Mouse (Mus musculus): ENCODE data around the gene Clrn3. TPM values are rescaled to one million over a fixed set of nuclear protein-coding genes. Genes with fewer than 3 reads are reported as not detected.
"Not testable (repeated sequence)": the region's sequence is repeated elsewhere in the genome, so short reads cannot be mapped to it uniquely, and the experiment has no call there.

Clrn3 gene
- not detected in 2 replicates for total RNA-seq (2021)
- long read RNA-seq, result 0 reads

GRCm38 (mm10) chr7:135528515-135528914 is at the start of gene Clrn3:
Gene Clrn3 (minus strand): TSS chr7:135528654.
- DNase-seq, result no peak

- DNase-seq, result no peak
Measured at GRCm38 (mm10) chr7:135576329-135576728, 47.9 kb upstream of the Clrn3 start.

- DNase-seq, result not testable (repeated sequence)
Measured at GRCm38 (mm10) chr7:135575319-135576069, 47.0 kb upstream of the Clrn3 start.

GRCm38 (mm10) chr7:135571951-135572559 is 43.6 kb upstream of the Clrn3 start:
- DNase-seq, result no peak

GRCm38 (mm10) chr7:135571392-135571791 is 42.9 kb upstream of the Clrn3 start:
- no peak for DNase-seq

- DNase-seq, result no peak
Measured at GRCm38 (mm10) chr7:135568550-135568949, 40.1 kb upstream of the Clrn3 start.

- DNase-seq, result no peak
Measured at GRCm38 (mm10) chr7:135567582-135567981, 39.1 kb upstream of the Clrn3 start.

GRCm38 (mm10) chr7:135566013-135566412 is 37.6 kb upstream of the Clrn3 start:
- DNase-seq, result no peak

- DNase-seq, result no peak
Measured at GRCm38 (mm10) chr7:135564022-135564421, 35.6 kb upstream of the Clrn3 start.

- no peak for DNase-seq
Measured at GRCm38 (mm10) chr7:135560280-135560679, 31.8 kb upstream of the Clrn3 start.

- DNase-seq, result no peak
Measured at GRCm38 (mm10) chr7:135556663-135557402, 28.4 kb upstream of the Clrn3 start.

- DNase-seq, result no peak
Measured at GRCm38 (mm10) chr7:135553550-135553949, 25.1 kb upstream of the Clrn3 start.

GRCm38 (mm10) chr7:135551547-135551946 is 23.1 kb upstream of the Clrn3 start:
- peak; percentile 52 for DNase-seq

GRCm38 (mm10) chr7:135548434-135548833 is 20.0 kb upstream of the Clrn3 start:
- no peak for DNase-seq

GRCm38 (mm10) chr7:135546530-135546929 is 18.1 kb upstream of the Clrn3 start:
- no peak for DNase-seq

- no peak for DNase-seq
Measured at GRCm38 (mm10) chr7:135545957-135546356, 17.5 kb upstream of the Clrn3 start.

GRCm38 (mm10) chr7:135544321-135544720 is 15.9 kb upstream of the Clrn3 start:
- peak; percentile 7 for DNase-seq

GRCm38 (mm10) chr7:135543033-135543432 is 14.6 kb upstream of the Clrn3 start:
- no peak for DNase-seq

- no peak for DNase-seq
Measured at GRCm38 (mm10) chr7:135542235-135542634, 13.8 kb upstream of the Clrn3 start.

- DNase-seq, result no peak
Measured at GRCm38 (mm10) chr7:135539429-135539828, 11.0 kb upstream of the Clrn3 start.

GRCm38 (mm10) chr7:135537948-135538741 is 9.7 kb upstream of the Clrn3 start:
- DNase-seq, result peak; percentile 41

- DNase-seq, result peak; percentile 92
Measured at GRCm38 (mm10) chr7:135537341-135537901, 9.0 kb upstream of the Clrn3 start, which contains the start of gene Ptpre. Gene Ptpre (plus strand): TSS chr7:135537481.

Data from adrenal gland, postnatal 25 days (tissue).